Mouse (Mus musculus) midbrain, embryonic 16.5 days (tissue): ENCODE results near the gene Zc3hav1. TPM values are rescaled to one million over a fixed set of nuclear protein-coding genes. Genes with fewer than 3 reads are reported as not detected.
A peak's percentile ranks its signal among the peaks of the same experiment; 100 is the strongest.

Experiments used
- ATAC-seq: fragments of 200-750 bp; cut with Nextera tagmentation; 2 replicates; pipeline ENCODE4 v1.8.0; 2017; ENCODE audit warnings: moderate TSS enrichment
- H3K27ac ChIP-seq: fragments of 300-500 bp; sonication (generic); 2 replicates; pipeline ENCODE4 v1.5.1; 2014; ENCODE audit warnings: mild to moderate bottlenecking, low read length, mixed read lengths
- H3K27me3 ChIP-seq: fragments of 300-500 bp; sonication (generic); 2 replicates; pipeline ENCODE4 v1.6.1; 2014; ENCODE audit warnings: low read depth, low read length, mixed read lengths; ENCODE audit not compliant: control insufficient read depth, insufficient read depth
- H3K36me3 ChIP-seq: fragments of 300-500 bp; sonication (generic); 2 replicates; pipeline ENCODE4 v1.6.1; 2014; ENCODE audit warnings: mild to moderate bottlenecking, low read length, moderate library complexity, mixed read lengths; ENCODE audit not compliant: control insufficient read depth, insufficient read depth
- H3K4me1 ChIP-seq: fragments of 300-500 bp; sonication (generic); 2 replicates; pipeline ENCODE4 v1.6.1; 2014; ENCODE audit warnings: mild to moderate bottlenecking, low read length, mixed read lengths; ENCODE audit not compliant: control insufficient read depth, insufficient read depth
- H3K4me2 ChIP-seq: fragments of 300-500 bp; sonication (generic); 2 replicates; pipeline ENCODE4 v1.6.1; 2014; ENCODE audit warnings: mild to moderate bottlenecking, low read length, mixed read lengths
- H3K4me3 ChIP-seq: fragments of 300-500 bp; sonication (generic); 2 replicates; pipeline ENCODE4 v1.5.1; 2014; ENCODE audit warnings: low read depth, mild to moderate bottlenecking, low read length, moderate library complexity, mixed read lengths
- H3K9ac ChIP-seq: fragments of 300-500 bp; sonication (generic); 2 replicates; pipeline ENCODE4 v1.6.1; 2014; ENCODE audit warnings: low read depth, low read length, mixed read lengths
- H3K9me3 ChIP-seq: fragments of 300-500 bp; sonication (generic); replicated peaks from 2 replicates; pipeline ENCODE4 v1.6.1; 2014; ENCODE audit warnings: mild to moderate bottlenecking, low read length, mixed read lengths; ENCODE audit not compliant: control insufficient read depth, poor library complexity, severe bottlenecking
- WGBS: fragments of 180-500 bp; shearing (Covaris S2); extraction: QIAGEN DNeasy Blood & Tissue Kit; methylation state at CpG from one replicate; pipeline ENCODE4 v1.1.7; 2014; 5-methylcytosine and 5-hydroxymethylcytosine counted together
- polyA plus RNA-seq: library from polyadenylated mRNA; unstranded; fragments of >200 nt; fragmentation: Nextera tagmentation; extraction: Ambion mirVana; gene quantifications from 2 replicates; pipeline ENCODE4 v1.2.1, GENCODE M21; 2015

Zc3hav1 gene
- polyA plus RNA-seq, 1 experiment from 2014 or later: 1.1 TPM

GRCm38 (mm10) chr6:38316050-38316449 lies 38.4 kb downstream of the Zc3hav1 start:
- Histone ChIP-seq H3K4me2 (no peak overlapping the region), H3K27me3 (no peaks in the 10 kb centered on the region), H3K9ac (no peak overlapping the region), H3K27ac (no peak overlapping the region), H3K9me3 (no peaks in the 10 kb centered on the region), H3K4me3 (no peak overlapping the region), H3K36me3 (no peaks in the 10 kb centered on the region), H3K4me1 (no peaks in the 10 kb centered on the region)
- 94% methylated on average over 4 of the region's 4 CpGs for WGBS
- ATAC-seq: no peak

DNA sequence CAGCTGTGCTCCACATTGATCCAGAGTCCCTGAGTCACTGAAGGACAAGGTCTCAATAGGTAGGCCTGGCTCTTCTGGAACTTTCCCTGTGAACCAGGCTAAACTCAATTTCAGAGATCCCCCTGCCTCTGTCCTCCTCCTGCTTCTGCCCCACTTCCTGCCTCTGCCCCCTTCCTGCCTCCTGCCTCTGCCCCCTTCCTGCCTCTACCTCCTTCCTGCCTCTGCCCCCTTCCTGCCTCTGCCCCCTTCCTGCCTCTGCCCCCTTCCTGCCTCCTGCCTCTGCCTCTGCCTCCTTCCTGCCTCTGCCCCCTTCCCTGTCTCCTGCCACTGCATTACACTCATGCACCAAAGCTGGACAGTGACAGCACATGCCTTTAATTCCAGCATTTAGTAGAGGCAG lies 44.7 kb downstream of the Zc3hav1 start:
- Histone ChIP-seq H3K27ac (no peak overlapping the region), H3K9me3 (no peaks in the 10 kb centered on the region)

DNA sequence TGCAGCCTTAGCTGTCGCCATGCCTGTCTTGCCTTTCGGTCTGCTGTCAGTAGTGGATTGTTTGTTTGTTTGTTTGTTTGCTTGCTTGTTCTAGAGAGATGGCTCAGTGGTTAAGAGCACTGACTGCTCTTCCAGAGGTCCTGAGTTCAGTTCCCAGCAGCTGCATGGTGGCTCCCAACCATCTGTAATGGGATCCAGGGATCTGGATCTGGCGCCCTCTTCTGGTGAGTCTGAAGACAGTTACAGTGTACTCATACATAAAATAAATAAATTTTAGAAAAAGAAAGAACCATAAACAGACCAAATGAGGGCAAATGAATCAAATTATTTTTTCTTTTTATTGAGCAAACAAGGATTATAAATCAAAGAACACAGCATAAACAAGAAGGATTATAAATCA lies 49.4 kb downstream of the Zc3hav1 start:
- no peak for ATAC-seq
- 75% methylated on average over 3 of the region's 3 CpGs for WGBS
- Histone ChIP-seq H3K36me3 (no peaks in the 10 kb centered on the region), H3K27me3 (no peaks in the 10 kb centered on the region), H3K4me3 (no peak overlapping the region), H3K4me1 (no peaks in the 10 kb centered on the region; the same call in 1 of the 2 replicates), H3K9me3 (no peaks in the 10 kb centered on the region), H3K4me2 (no peak overlapping the region), H3K27ac (no peak overlapping the region), H3K9ac (no peak overlapping the region)

More for the DNA sequence above, 44.7 kb downstream of the Zc3hav1 start:
- no peaks in the 10 kb centered on the region for H3K36me3 ChIP-seq
- no peaks in the 10 kb centered on the region for H3K27me3 ChIP-seq
- no peak overlapping the region for H3K4me2 ChIP-seq
- H3K4me1 ChIP-seq: no peaks in the 10 kb centered on the region
- H3K4me3 ChIP-seq: no peak overlapping the region
- ATAC-seq: no peak
- no peak overlapping the region for H3K9ac ChIP-seq

GRCm38 (mm10) chr6:38298761-38299401 lies 55.5 kb downstream of the Zc3hav1 start, which contains the start of gene Zc3hav1l:
Gene Zc3hav1l, minus strand, starts transcription at chr6:38299259.
- Histone ChIP-seq H3K4me1 (peaks cover 9% of the 10 kb centered on the region; the same call in 1 of the 2 replicates), H3K4me3 (peak within 1 kb of the TSS; percentile 81), H3K9ac (peak within 1 kb of the TSS; percentile 96), H3K27me3 (no peaks in the 10 kb centered on the region), H3K4me2 (peak within 1 kb of the TSS; percentile 68), H3K9me3 (no peaks in the 10 kb centered on the region), H3K27ac (peak within 1 kb of the TSS; percentile 94), H3K36me3 (0 out of 2 replicates have a peak, but pooled peaks cover 6% of the 10 kb centered on the region)
- ATAC-seq: peak; percentile 97
- WGBS: under 1% methylated on average over 66 of the region's 70 CpGs

GRCm38 (mm10) chr6:38298246-38298635 lies 56.2 kb downstream of the Zc3hav1 start:
- ATAC-seq: peak; percentile 49
- Histone ChIP-seq H3K27me3 (no peaks in the 10 kb centered on the region), H3K27ac (peak overlapping the region; percentile 94), H3K9ac (peak overlapping the region; percentile 96), H3K4me1 (peaks cover 9% of the 10 kb centered on the region; the same call in 1 of the 2 replicates), H3K36me3 (0 out of 2 replicates have a peak, but pooled peaks cover 6% of the 10 kb centered on the region), H3K4me2 (peak overlapping the region; percentile 68), H3K9me3 (no peaks in the 10 kb centered on the region), H3K4me3 (peak overlapping the region; percentile 81)
- 0% methylated on average over 10 of the region's 10 CpGs for WGBS

DNA sequence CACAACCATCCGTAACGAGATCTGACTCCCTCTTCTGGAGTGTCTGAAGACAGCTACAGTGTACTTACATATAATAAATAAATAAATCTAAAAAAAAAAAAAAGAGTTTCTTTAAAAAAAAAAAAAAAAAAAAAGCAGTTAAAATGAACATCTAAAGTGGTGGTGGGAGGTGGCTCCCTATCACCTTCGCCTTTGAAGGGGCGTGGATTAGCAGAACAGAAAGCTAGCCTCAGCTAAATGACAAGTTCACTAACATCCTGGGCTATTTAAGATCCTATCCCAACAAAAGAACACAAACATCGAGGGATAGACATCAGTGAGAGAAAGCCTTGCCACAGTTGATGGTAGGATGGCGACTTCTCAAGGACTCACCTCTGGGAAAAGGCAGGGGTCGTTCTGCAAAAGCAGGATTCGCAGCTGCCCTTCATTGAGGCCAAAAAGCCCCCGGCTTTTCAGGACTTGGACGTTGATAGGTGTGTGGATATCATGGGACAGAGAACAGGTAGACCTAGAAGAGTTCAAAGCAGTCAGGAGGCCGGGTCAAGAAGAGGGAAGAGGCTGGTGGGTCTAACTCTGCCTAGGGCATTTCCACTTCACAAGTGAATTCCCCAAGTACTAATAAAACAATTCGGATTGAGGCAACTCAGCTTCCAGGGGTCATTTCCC lies 56.7 kb downstream of the Zc3hav1 start:
- WGBS: 39% methylated on average over 12 of the region's 12 CpGs
- Histone ChIP-seq H3K4me3 (peak overlapping the region; percentile 81), H3K4me1 (peaks cover 9% of the 10 kb centered on the region; the same call in 1 of the 2 replicates)

GRCm38 (mm10) chr6:38293708-38294107 lies 60.7 kb downstream of the Zc3hav1 start:
- peaks cover 6% of the 10 kb centered on the region; the same call in 1 of the 2 replicates for H3K4me1 ChIP-seq
- WGBS: 40% methylated on average over 3 of the region's 3 CpGs
- ATAC-seq: no peak
- no peak overlapping the region for H3K27ac ChIP-seq
- H3K9me3 ChIP-seq: no peaks in the 10 kb centered on the region
- H3K4me2 ChIP-seq: no peak overlapping the region
- no peak overlapping the region for H3K4me3 ChIP-seq
- H3K36me3 ChIP-seq: peaks cover 13% of the 10 kb centered on the region
- H3K27me3 ChIP-seq: no peaks in the 10 kb centered on the region
- no peak overlapping the region for H3K9ac ChIP-seq

More for the DNA sequence above, 56.7 kb downstream of the Zc3hav1 start:
- no peaks in the 10 kb centered on the region for H3K9me3 ChIP-seq
- H3K27me3 ChIP-seq: no peaks in the 10 kb centered on the region
- 0 out of 2 replicates have a peak, but pooled peaks cover 6% of the 10 kb centered on the region for H3K36me3 ChIP-seq
- peak overlapping the region; percentile 96 for H3K9ac ChIP-seq
- H3K27ac ChIP-seq: peak overlapping the region; percentile 94
- peak overlapping the region; percentile 68 for H3K4me2 ChIP-seq
- ATAC-seq: no peak

- Histone ChIP-seq H3K4me2 (0 out of 2 replicates have a peak overlapping the region, but pooled peaks have one; percentile 5), H3K36me3 (peaks cover 13% of the 10 kb centered on the region), H3K27ac (no peak overlapping the region), H3K27me3 (no peaks in the 10 kb centered on the region), H3K9ac (no peak overlapping the region), H3K4me3 (no peak overlapping the region), H3K4me1 (peaks cover 4% of the 10 kb centered on the region; the same call in 1 of the 2 replicates), H3K9me3 (no peaks in the 10 kb centered on the region)
- 10% methylated on average over 11 of the region's 11 CpGs for WGBS
- ATAC-seq: 0 out of 2 replicates have a peak, but pooled peaks have one; percentile 62
Measured at GRCm38 (mm10) chr6:38292871-38293646, 61.3 kb downstream of the Zc3hav1 start.
